Mouse (Mus musculus): ENCODE measurements around the gene Pard3. TPM values are rescaled to one million over a fixed set of nuclear protein-coding genes. Genes with fewer than 3 reads are reported as not detected.
"Not testable (repeated sequence)": the region's sequence is repeated elsewhere in the genome, so short reads cannot be mapped to it uniquely, and the experiment has no call there.

The Pard3 gene
- polyA plus RNA-seq, 3 experiments from 2014 or later, result not detected

- no peak for ATAC-seq
Observed at GRCm38 (mm10) chr8:127140945-127141344, 77.3 kb downstream of the Pard3 start.

DNA sequence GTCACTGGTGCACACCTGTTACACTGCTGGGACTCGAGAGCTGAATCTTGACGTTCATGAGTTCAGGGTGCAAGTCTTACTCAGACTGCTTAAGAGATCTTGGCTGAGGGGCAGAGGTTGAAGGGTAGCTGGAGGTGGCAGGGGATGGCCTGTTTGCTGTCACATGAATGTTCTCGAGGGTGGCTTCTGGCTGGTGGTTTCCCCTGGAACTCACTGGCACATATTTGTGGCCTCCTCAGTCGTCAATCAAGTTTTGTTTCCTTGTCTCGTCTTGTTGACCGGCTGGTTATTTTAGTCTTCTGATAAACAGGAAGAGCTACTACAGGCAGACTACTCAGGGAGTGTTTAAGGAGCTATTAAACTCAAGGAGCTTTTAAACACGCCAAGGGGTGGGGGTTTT lies 79.9 kb downstream of the Pard3 start:
- ATAC-seq, result no peak

GRCm38 (mm10) chr8:127144562-127144961 lies 80.9 kb downstream of the Pard3 start:
- no peak for ATAC-seq

DNA sequence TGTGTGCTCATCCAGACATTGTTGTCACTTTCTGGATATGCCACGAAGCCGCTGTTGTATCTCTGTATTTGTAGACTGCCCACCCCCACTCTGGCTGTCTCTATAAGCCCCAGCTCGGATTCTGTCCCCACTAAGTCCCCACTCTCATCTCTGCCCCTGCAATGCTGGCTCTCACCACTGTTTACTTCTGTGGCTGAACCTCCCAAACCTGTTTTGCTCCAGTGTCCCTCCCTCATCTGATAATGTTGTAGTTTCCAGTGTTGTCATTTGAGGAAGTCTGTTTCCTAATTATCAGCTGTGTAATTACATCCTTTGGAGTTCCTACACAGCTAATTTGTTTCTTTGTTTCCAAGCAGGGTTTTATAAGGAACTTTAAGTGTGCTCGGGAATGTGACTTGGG lies 81.4 kb downstream of the Pard3 start:
- ATAC-seq, result no peak

DNA sequence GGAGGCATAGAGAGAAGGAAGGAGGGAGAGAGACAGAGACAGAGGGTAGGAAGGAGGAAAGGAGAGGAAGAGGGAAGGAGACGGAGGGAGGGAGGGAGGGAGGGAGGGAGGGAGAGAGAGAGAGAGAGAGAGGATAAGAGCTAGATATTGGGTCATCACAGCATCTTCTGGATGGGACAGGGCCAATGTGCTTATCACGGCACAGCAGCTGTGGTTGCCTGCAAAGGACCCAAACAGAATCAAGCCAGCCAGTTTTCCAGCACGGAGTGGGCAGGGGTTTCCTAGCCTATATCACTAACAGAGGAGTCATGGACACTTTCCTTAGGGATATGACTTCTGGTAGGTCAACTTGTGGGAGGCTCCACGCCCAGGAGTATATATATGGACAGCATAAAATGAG lies 82.4 kb downstream of the Pard3 start:
- no peak for ATAC-seq

DNA sequence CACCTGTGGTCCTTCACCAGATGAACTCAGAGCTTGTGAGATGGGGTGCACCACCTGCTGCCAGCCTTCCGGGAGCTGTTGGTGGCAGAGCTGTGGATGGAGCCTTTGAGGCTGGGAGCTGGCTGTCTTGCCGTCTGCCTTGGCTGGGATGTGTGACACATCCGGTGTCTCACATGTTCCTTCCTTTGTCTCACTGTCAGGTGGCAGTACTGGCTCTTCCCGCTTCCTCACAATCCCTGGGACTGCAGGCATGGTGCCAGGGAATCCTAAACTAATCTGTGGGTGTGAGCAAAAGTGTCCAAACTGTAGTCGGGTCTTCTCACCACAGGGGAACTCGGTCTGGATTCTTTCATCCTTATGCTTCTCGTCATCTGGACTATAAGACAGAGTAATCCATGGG lies 85.1 kb downstream of the Pard3 start:
- no peak for ATAC-seq

- no peak for ATAC-seq
Observed at GRCm38 (mm10) chr8:127150645-127151044, 87.0 kb downstream of the Pard3 start.

GRCm38 (mm10) chr8:127151706-127152105 lies 88.0 kb downstream of the Pard3 start:
- no peak for ATAC-seq

DNA sequence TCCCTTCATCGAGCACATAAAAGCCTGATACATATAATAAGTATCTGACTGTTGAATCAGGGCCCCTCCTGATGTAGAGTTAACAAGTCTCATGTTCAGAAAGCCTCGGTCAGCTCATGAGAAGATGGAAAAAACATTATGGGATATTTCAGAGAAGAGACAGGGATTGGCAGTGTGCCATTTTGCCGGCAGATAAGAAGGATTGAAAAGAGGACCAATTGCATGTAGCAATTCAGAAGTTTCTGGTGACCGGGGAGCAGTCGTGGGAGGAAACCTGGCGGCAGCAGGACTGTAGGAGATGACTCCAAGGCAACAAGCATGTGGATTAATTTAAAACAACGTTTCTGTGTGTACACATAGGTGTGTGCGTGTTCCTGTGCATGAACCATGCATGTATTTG lies 93.4 kb downstream of the Pard3 start:
- no peak for ATAC-seq

- no peak for ATAC-seq
Observed at GRCm38 (mm10) chr8:127159421-127159966, 95.8 kb downstream of the Pard3 start.

- ATAC-seq, result no peak
Observed at GRCm38 (mm10) chr8:127161854-127162253, 98.2 kb downstream of the Pard3 start.

DNA sequence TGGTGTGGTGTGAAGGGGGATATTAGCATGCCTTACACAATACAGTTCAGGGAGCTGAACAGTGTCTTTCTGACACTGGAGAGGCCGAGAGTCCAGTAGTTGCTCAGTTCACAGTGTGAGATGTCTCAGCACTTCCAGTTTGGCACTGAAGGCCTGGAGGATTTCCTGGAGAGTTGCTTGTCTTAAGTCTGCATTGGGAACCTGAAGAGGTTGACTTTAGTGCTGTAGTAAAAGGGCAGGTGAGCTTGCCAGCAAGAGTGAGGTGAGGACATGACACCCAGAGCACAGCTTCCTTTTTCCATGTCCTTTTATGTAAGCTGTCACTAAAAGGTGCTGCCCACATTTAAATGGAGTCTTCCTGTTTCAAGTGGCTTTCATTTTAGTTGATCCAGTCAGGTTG lies 99.1 kb downstream of the Pard3 start:
- ATAC-seq, result no peak

- no peak for ATAC-seq
Observed at GRCm38 (mm10) chr8:127164326-127165280, 100.9 kb downstream of the Pard3 start.

- ATAC-seq, result no peak
Observed at GRCm38 (mm10) chr8:127168496-127168895, 104.8 kb downstream of the Pard3 start.

GRCm38 (mm10) chr8:127169361-127169760 lies 105.7 kb downstream of the Pard3 start:
- no peak for ATAC-seq

GRCm38 (mm10) chr8:127170372-127170771 lies 106.7 kb downstream of the Pard3 start:
- ATAC-seq, result not testable (repeated sequence)

GRCm38 (mm10) chr8:127170930-127171329 lies 107.2 kb downstream of the Pard3 start:
- no peak for ATAC-seq

DNA sequence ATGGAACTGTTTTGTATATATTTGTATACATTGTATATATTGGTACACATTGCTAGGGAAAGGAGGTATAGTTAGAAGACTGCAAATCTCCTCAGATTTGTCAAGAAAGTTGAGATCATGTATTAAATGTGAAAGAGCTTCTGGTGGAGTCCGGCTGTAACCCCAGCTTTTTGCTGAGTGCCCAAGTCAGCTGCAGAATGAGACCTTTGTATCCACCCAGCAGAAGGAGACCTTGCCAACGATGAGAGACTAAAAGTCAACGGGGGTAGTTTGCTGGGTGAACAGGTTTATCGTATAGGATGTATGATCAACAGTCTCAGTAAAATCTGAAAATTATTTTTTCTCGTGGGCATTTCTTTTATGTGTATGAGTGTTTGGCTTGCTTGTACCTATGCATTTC lies 109.8 kb downstream of the Pard3 start:
- ATAC-seq, result no peak

GRCm38 (mm10) chr8:127174411-127174810 lies 110.7 kb downstream of the Pard3 start:
- no peak for ATAC-seq

- no peak for ATAC-seq
Observed at GRCm38 (mm10) chr8:127175160-127175836, 111.6 kb downstream of the Pard3 start.

- peak; percentile 41 for ATAC-seq
Observed at GRCm38 (mm10) chr8:127178634-127179033, 114.9 kb downstream of the Pard3 start.

DNA sequence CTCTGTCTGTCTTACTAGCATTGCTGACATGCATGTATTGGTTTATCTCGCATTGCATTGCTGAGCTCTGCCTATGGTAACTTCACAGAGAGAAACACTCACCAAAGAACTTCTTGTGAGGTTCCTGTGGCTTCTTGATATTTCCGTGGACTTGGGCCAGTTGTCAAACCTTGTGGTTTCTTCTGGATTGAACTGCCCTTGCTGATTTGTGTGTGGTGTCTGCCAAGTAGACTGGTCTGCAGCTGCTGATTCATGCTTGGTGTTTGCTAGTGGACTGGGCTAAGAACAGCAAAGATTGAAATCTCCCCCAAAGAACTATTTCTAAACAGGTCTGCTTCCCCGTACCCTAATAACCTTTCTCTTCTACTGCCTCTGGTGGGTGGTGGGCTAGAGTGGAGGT lies 117.6 kb downstream of the Pard3 start:
- no peak for ATAC-seq

GRCm38 (mm10) chr8:127182065-127182464 lies 118.4 kb downstream of the Pard3 start:
- ATAC-seq, result no peak

- ATAC-seq, result no peak
Observed at GRCm38 (mm10) chr8:127183533-127183932, 119.8 kb downstream of the Pard3 start.
